Comparison of ENCODE assay signal across 23 mouse cellular contexts in genomic region chr17:80546846-80547245, GRCm38 (mm10). TPM values are rescaled to one million over a fixed set of nuclear protein-coding genes. Genes with fewer than 3 reads are reported as not detected.
A peak's percentile ranks its signal among the peaks of the same experiment; 100 is the strongest.
DNase-seq lines count a peak whose midpoint lies in the region; ATAC-seq and TF ChIP-seq lines count a peak whose summit lies in the region.
"Had no signal": no experiment of that assay in that cellular context is flagged by ENCODE, and none has a peak within 500 bp of the region (broad histone marks: within the 10 kb centered on the region; RNA-seq: fewer than 3 reads in every experiment).

No protein-coding gene starts in this region.

- DNase-seq in heart, embryonic 10.5 days (ENCODE audit: low spot score), result peak; percentile 66
- DNase-seq in heart, postnatal 4 days, result no peak
- peak; percentile 24 for DNase-seq in limb, embryonic 10.5 days (ENCODE audit: low spot score)
- DNase-seq in stomach, postnatal 0 days (ENCODE audit: low spot score), result peak; percentile 5
- no peak for DNase-seq in gastrocnemius, postnatal 4 days (ENCODE audit: low spot score in 2 of 2)
- DNase-seq: adrenal gland, adult 2 months; adrenal gland, postnatal 10 days; adrenal gland, postnatal 25 days; cerebellum, adult 11 months; cerebellum, adult 18-20 months; cerebellum, adult 8-10 months; cerebellum, adult 9-11 months; cerebellum, postnatal 36 days; embryo, embryonic 11 days had no signal

- no peak overlapping the region for H3K4me2 ChIP-seq in stomach, postnatal 0 days (replicated peaks; ENCODE audit: low read depth)
- H3K4me2 ChIP-seq: embryonic facial prominence, embryonic 13.5 days; embryonic facial prominence, embryonic 15.5 days; forebrain, embryonic 12.5 days had no signal

- WGBS in heart, embryonic 10.5 days, result 85% methylated on average over 2 of the region's 2 CpGs
- 76% methylated on average over 2 of the region's 2 CpGs for WGBS in limb, embryonic 10.5 days
- WGBS in stomach, postnatal 0 days, result 80% methylated on average over 2 of the region's 2 CpGs

- TF ChIP-seq EP300 in stomach, postnatal 0 days (optimal IDR thresholded peaks at IDR 0.05), result no peak

- no peak overlapping the region for H3K9ac ChIP-seq in stomach, postnatal 0 days (ENCODE audit: low read length)
- H3K9ac ChIP-seq: embryonic facial prominence, embryonic 13.5 days; embryonic facial prominence, embryonic 15.5 days; forebrain, embryonic 12.5 days had no signal

- H3K36me3 ChIP-seq in heart, embryonic 10.5 days, result no peaks in the 10 kb centered on the region
- no peaks in the 10 kb centered on the region for H3K36me3 ChIP-seq in limb, embryonic 10.5 days
- no peaks in the 10 kb centered on the region for H3K36me3 ChIP-seq in stomach, postnatal 0 days (ENCODE audit: control insufficient read depth, insufficient read depth, low read length)
- H3K36me3 ChIP-seq: embryonic facial prominence, embryonic 13.5 days; embryonic facial prominence, embryonic 15.5 days; forebrain, embryonic 10.5 days; forebrain, embryonic 12.5 days had no signal

- H3K27me3 ChIP-seq in heart, embryonic 10.5 days (ENCODE audit: insufficient read depth, poor library complexity, severe bottlenecking), result no peaks in the 10 kb centered on the region
- H3K27me3 ChIP-seq in limb, embryonic 10.5 days (ENCODE audit: low read depth, poor library complexity, severe bottlenecking), result no peaks in the 10 kb centered on the region
- H3K27me3 ChIP-seq in stomach, postnatal 0 days (ENCODE audit: control insufficient read depth, insufficient read depth, low read length), result no peaks in the 10 kb centered on the region
- H3K27me3 ChIP-seq: embryonic facial prominence, embryonic 13.5 days; embryonic facial prominence, embryonic 15.5 days; forebrain, embryonic 12.5 days had no signal

- ATAC-seq in stomach, postnatal 0 days (ENCODE audit: low FRiP score, low TSS enrichment), result no peak
- ATAC-seq: forebrain, embryonic 14.5 days; forebrain, embryonic 16.5 days had no signal

- no peaks in the 10 kb centered on the region for H3K4me1 ChIP-seq in heart, embryonic 10.5 days
- peaks cover 6% of the 10 kb centered on the region; the same call in 1 of the 2 replicates for H3K4me1 ChIP-seq in limb, embryonic 10.5 days
- H3K4me1 ChIP-seq in stomach, postnatal 0 days (replicated peaks; ENCODE audit: control insufficient read depth, insufficient read depth), result no peaks in the 10 kb centered on the region
- H3K4me1 ChIP-seq: embryonic facial prominence, embryonic 13.5 days; embryonic facial prominence, embryonic 15.5 days; forebrain, embryonic 12.5 days had no signal

- H3K9me3 ChIP-seq in heart, embryonic 10.5 days, result no peaks in the 10 kb centered on the region
- no peaks in the 10 kb centered on the region for H3K9me3 ChIP-seq in limb, embryonic 10.5 days (replicated peaks)
- no peaks in the 10 kb centered on the region for H3K9me3 ChIP-seq in stomach, postnatal 0 days (ENCODE audit: control insufficient read depth, low read length)
- H3K9me3 ChIP-seq: embryonic facial prominence, embryonic 13.5 days; embryonic facial prominence, embryonic 15.5 days; forebrain, embryonic 10.5 days; forebrain, embryonic 12.5 days had no signal

- H3K27ac ChIP-seq in heart, embryonic 10.5 days, result no peak overlapping the region
- H3K27ac ChIP-seq in limb, embryonic 10.5 days, result no peak overlapping the region
- no peak overlapping the region for H3K27ac ChIP-seq in stomach, postnatal 0 days (replicated peaks)
- H3K27ac ChIP-seq: embryonic facial prominence, embryonic 13.5 days; embryonic facial prominence, embryonic 15.5 days; forebrain, embryonic 10.5 days; forebrain, embryonic 12.5 days had no signal

- no peak overlapping the region for H3K4me3 ChIP-seq in heart, embryonic 10.5 days
- H3K4me3 ChIP-seq in limb, embryonic 10.5 days, result no peak overlapping the region
- no peak overlapping the region for H3K4me3 ChIP-seq in stomach, postnatal 0 days (ENCODE audit: low read depth, low read length)
- H3K4me3 ChIP-seq: embryonic facial prominence, embryonic 13.5 days; embryonic facial prominence, embryonic 15.5 days; erythroblast, embryonic 14.5 days; forebrain, embryonic 10.5 days; forebrain, embryonic 12.5 days had no signal

- no peak for TF ChIP-seq CTCF in stomach, postnatal 0 days (IDR thresholded peaks at IDR 0.05; ENCODE audit: low read depth)

RNA-seq across cellular contexts. Expression of gene Cdkl4, which starts 30.8 kb away (rescaled TPM):
- polyA plus RNA-seq in heart, embryonic 10.5 days (2016; fragmentation: Nextera tagmentation; extraction: Ambion mirVana), result 0.07 and 0.24 TPM in 2 replicates
- total RNA-seq in heart, postnatal 4 days (2021), result under 1 TPM in 1 of 2 experiments, not detected in 1; 0.09 TPM
- 0.14 and 0.51 TPM in 2 replicates for polyA plus RNA-seq in limb, embryonic 10.5 days (2016; fragmentation: Nextera tagmentation; extraction: Ambion mirVana)
- polyA plus RNA-seq in stomach, postnatal 0 days (2015; fragmentation: Nextera tagmentation; extraction: Ambion mirVana), result 0.05 and 0.08 TPM in 2 replicates
- under 1 TPM; 0.07 to 0.13 TPM for total RNA-seq in gastrocnemius, postnatal 4 days (2021)
- total RNA-seq: adrenal gland, postnatal 25 days; common myeloid progenitor, adult 5-6 weeks had no signal
- polyA plus RNA-seq: C2C12; erythroblast, embryonic 14.5 days had no signal

Comparison
In these comparisons a context has a peak if more than half of its experiments do, and no peak if none do; other contexts are left out.
1. DNase-seq: peak in heart, embryonic 10.5 days (single experiment), limb, embryonic 10.5 days (single experiment) and stomach, postnatal 0 days (single experiment); none in heart, postnatal 4 days (single experiment) and gastrocnemius, postnatal 4 days (0 of 2).